24 mouse cellular contexts compared by ENCODE assay signal in genomic region chr8:41823041-41823440, GRCm38 (mm10).
"Had no signal": no experiment of that assay in that cellular context is flagged by ENCODE, and none has a peak within 500 bp of the region (broad histone marks: within the 10 kb centered on the region; RNA-seq: fewer than 3 reads in every experiment).

No protein-coding gene starts in this region.

- DNase-seq: gastrocnemius, adult 2 months; gastrocnemius, postnatal 10 days; gastrocnemius, postnatal 25 days; heart, adult 18-20 months; heart, postnatal 10 days; heart, postnatal 4 days; kidney, adult 18-20 months; kidney, adult 8-10 months; kidney, postnatal 10 days; kidney, postnatal 25 days; layer of hippocampus, adult 9-11 months; layer of hippocampus, postnatal 36 days; left cerebral cortex, postnatal 4 days had no signal

- H3K9me3 ChIP-seq: heart, embryonic 10.5 days; heart, embryonic 12.5 days; hindbrain, embryonic 10.5 days; hindbrain, embryonic 12.5 days; intestine, embryonic 15.5 days; limb, embryonic 12.5 days; liver, embryonic 12.5 days had no signal

- ATAC-seq: hindbrain, embryonic 16.5 days; inflammation-experienced regulatory T-cells, adult 6 months; intestine, embryonic 15.5 days; intestine, postnatal 0 days; liver, embryonic 12.5 days had no signal

- H3K27me3 ChIP-seq: heart, embryonic 12.5 days; hindbrain, embryonic 12.5 days; intestine, embryonic 15.5 days; liver, embryonic 12.5 days had no signal

- H3K36me3 ChIP-seq: heart, embryonic 10.5 days; heart, embryonic 12.5 days; hindbrain, embryonic 10.5 days; hindbrain, embryonic 12.5 days; intestine, embryonic 15.5 days; limb, embryonic 12.5 days; liver, embryonic 12.5 days had no signal

- H3K4me3 ChIP-seq: gastrocnemius, adult 2 months; heart, embryonic 10.5 days; heart, embryonic 12.5 days; hindbrain, embryonic 10.5 days; hindbrain, embryonic 12.5 days; intestine, embryonic 15.5 days; limb, embryonic 12.5 days; liver, embryonic 12.5 days had no signal

- H3K9ac ChIP-seq: heart, embryonic 12.5 days; hindbrain, embryonic 12.5 days; hindbrain, embryonic 14.5 days; intestine, embryonic 15.5 days; limb, embryonic 12.5 days; liver, embryonic 12.5 days had no signal

- H3K4me1 ChIP-seq: heart, embryonic 10.5 days; hindbrain, embryonic 12.5 days; intestine, embryonic 15.5 days; liver, embryonic 12.5 days had no signal

- H3K27ac ChIP-seq: gastrocnemius, adult 2 months; heart, embryonic 10.5 days; hindbrain, embryonic 10.5 days; hindbrain, embryonic 12.5 days; hindbrain, embryonic 14.5 days; intestine, embryonic 15.5 days; limb, embryonic 12.5 days; liver, embryonic 12.5 days had no signal

- H3K4me2 ChIP-seq: heart, embryonic 12.5 days; hindbrain, embryonic 12.5 days; hindbrain, embryonic 14.5 days; intestine, embryonic 15.5 days; limb, embryonic 12.5 days; liver, embryonic 12.5 days had no signal
